Mouse (Mus musculus): ENCODE data around the gene 6430550D23Rik. TPM values are rescaled to one million over a fixed set of nuclear protein-coding genes. Genes with fewer than 3 reads are reported as not detected.

The 6430550D23Rik gene
- polyA plus RNA-seq, 1 experiment, result not detected

DNA sequence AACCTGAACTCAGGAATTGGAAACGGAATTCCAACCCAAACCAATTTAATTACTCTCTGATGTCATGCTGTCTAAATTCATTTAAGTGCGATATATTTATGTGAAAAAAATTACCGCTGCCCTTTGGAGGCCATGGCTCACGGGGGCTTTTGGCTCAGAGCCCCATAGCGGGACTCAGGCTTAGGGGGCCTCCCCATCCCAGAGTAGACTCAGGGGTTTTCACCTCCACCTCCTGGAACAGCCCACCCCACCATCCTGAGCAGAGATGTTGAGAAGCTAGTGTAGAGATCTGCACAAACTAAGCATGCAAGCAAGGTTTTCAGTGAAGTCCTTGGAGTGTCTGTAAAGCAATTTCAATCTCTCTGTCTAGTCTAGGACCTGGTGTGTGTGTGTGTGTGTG is 62.2 kb downstream of the 6430550D23Rik start:
- WGBS, result 47% methylated on average over 5 of the region's 5 CpGs
- H3K4me3 ChIP-seq (ENCODE audit: insufficient read depth, low read depth, low read length), result no peak overlapping the region
- H3K4me1 ChIP-seq (ENCODE audit: control insufficient read depth, insufficient read depth, low read length), result peaks cover 20% of the 10 kb centered on the region
- H3K27ac ChIP-seq (ENCODE audit: insufficient read depth, low read depth, low read length), result no peak overlapping the region
- TF ChIP-seq CTCF (IDR thresholded peaks at IDR 0.05; ENCODE audit: insufficient read depth, low read depth, low read length) (no peak), POLR2A (IDR thresholded peaks at IDR 0.05; ENCODE audit: insufficient read depth, low read depth, low read length) (no peak)

DNA sequence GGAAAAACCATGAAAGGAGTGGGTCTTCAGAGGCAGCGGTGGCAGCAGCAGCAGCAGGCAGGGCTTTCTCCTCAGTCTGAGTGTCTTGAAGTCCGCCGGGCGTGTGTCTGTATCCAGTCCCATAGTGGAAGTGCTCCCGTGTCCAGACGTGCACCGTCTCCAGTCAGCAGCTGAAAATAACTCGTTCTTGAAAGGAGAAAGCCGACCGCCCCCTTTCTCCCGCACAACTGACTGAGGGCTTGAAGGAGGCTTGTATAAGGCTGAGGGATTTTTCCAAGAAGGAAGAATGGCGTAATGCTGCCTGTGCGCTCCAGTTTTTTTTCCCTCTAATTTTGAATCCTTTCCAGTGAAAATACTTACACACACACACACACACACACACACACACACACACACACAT is 62.7 kb downstream of the 6430550D23Rik start, which contains the start of gene Gdf5:
TSS of gene Gdf5 (minus strand) at position 244 of the 400 bp plus-strand sequence.
- TF ChIP-seq CTCF (IDR thresholded peaks at IDR 0.05; ENCODE audit: insufficient read depth, low read depth, low read length), result no peak
- no peak for TF ChIP-seq POLR2A (IDR thresholded peaks at IDR 0.05; ENCODE audit: insufficient read depth, low read depth, low read length)
- Histone ChIP-seq H3K27ac (ENCODE audit: insufficient read depth, low read depth, low read length) (no peak within 1 kb of the TSS), H3K4me1 (ENCODE audit: control insufficient read depth, insufficient read depth, low read length) (peaks cover 19% of the 10 kb centered on the region), H3K4me3 (ENCODE audit: insufficient read depth, low read depth, low read length) (no peak within 1 kb of the TSS; the same call in 1 of the 2 replicates)
- 9% methylated on average over 13 of the region's 13 CpGs for WGBS

DNA sequence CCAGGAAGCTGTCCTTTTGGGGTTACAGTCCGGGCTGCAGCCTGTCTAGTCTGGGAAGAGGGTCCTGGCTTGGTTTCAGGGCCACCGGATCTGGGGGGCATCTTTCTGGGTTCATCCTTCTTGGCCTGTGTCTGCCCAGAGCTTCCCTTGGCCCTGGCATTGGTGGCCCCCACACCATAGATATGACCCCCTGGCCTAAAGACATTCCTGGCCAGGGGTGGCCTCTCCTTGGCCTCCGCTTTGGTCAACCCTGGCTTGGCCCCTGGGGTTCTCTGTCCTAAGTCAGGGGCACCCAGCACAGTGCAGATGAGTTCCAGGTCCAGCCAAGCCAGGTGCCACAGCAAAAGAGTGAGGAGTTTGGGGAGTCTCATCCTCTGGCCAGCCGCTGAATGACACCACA is 63.1 kb downstream of the 6430550D23Rik start:
- no peak overlapping the region for H3K27ac ChIP-seq (ENCODE audit: insufficient read depth, low read depth, low read length)
- peaks cover 15% of the 10 kb centered on the region for H3K4me1 ChIP-seq (ENCODE audit: control insufficient read depth, insufficient read depth, low read length)
- 78% methylated on average over 4 of the region's 4 CpGs for WGBS
- no peak overlapping the region for H3K4me3 ChIP-seq (ENCODE audit: insufficient read depth, low read depth, low read length)
- TF ChIP-seq CTCF (IDR thresholded peaks at IDR 0.05; ENCODE audit: insufficient read depth, low read depth, low read length), result no peak
- no peak for TF ChIP-seq POLR2A (IDR thresholded peaks at IDR 0.05; ENCODE audit: insufficient read depth, low read depth, low read length)

GRCm38 (mm10) chr2:155943463-155943862 is 64.3 kb downstream of the 6430550D23Rik start:
- Histone ChIP-seq H3K4me1 (ENCODE audit: control insufficient read depth, insufficient read depth, low read length) (peaks cover 10% of the 10 kb centered on the region), H3K27ac (ENCODE audit: insufficient read depth, low read depth, low read length) (no peak overlapping the region), H3K4me3 (ENCODE audit: insufficient read depth, low read depth, low read length) (no peak overlapping the region)
- 11% methylated on average over 8 of the region's 8 CpGs for WGBS
- no peak for TF ChIP-seq POLR2A (IDR thresholded peaks at IDR 0.05; ENCODE audit: insufficient read depth, low read depth, low read length)
- no peak for TF ChIP-seq CTCF (IDR thresholded peaks at IDR 0.05; ENCODE audit: insufficient read depth, low read depth, low read length)

- peaks cover 10% of the 10 kb centered on the region for H3K4me1 ChIP-seq (ENCODE audit: control insufficient read depth, insufficient read depth, low read length)
- WGBS, result 89% methylated on average over 40 of the region's 40 CpGs
- TF ChIP-seq CTCF (IDR thresholded peaks at IDR 0.05; ENCODE audit: insufficient read depth, low read depth, low read length) (no peak), POLR2A (IDR thresholded peaks at IDR 0.05; ENCODE audit: insufficient read depth, low read depth, low read length) (no peak)
- no peak overlapping the region for H3K4me3 ChIP-seq (ENCODE audit: insufficient read depth, low read depth, low read length)
- H3K27ac ChIP-seq (ENCODE audit: insufficient read depth, low read depth, low read length), result no peak overlapping the region
Measured at GRCm38 (mm10) chr2:155941697-155942442, 65.9 kb downstream of the 6430550D23Rik start.

- Histone ChIP-seq H3K4me1 (ENCODE audit: control insufficient read depth, insufficient read depth, low read length) (peaks cover 10% of the 10 kb centered on the region), H3K27ac (ENCODE audit: insufficient read depth, low read depth, low read length) (no peak within 1 kb of the TSS), H3K4me3 (ENCODE audit: insufficient read depth, low read depth, low read length) (no peak within 1 kb of the TSS)
- TF ChIP-seq CTCF (IDR thresholded peaks at IDR 0.05; ENCODE audit: insufficient read depth, low read depth, low read length) (no peak), POLR2A (IDR thresholded peaks at IDR 0.05; ENCODE audit: insufficient read depth, low read depth, low read length) (no peak)
- WGBS, result 91% methylated on average over 3 of the region's 3 CpGs
Measured at GRCm38 (mm10) chr2:155940681-155941080, 67.1 kb downstream of the 6430550D23Rik start, which contains the start of gene Gm15557. Gene Gm15557, plus strand, starts transcription at chr2:155940728.

DNA sequence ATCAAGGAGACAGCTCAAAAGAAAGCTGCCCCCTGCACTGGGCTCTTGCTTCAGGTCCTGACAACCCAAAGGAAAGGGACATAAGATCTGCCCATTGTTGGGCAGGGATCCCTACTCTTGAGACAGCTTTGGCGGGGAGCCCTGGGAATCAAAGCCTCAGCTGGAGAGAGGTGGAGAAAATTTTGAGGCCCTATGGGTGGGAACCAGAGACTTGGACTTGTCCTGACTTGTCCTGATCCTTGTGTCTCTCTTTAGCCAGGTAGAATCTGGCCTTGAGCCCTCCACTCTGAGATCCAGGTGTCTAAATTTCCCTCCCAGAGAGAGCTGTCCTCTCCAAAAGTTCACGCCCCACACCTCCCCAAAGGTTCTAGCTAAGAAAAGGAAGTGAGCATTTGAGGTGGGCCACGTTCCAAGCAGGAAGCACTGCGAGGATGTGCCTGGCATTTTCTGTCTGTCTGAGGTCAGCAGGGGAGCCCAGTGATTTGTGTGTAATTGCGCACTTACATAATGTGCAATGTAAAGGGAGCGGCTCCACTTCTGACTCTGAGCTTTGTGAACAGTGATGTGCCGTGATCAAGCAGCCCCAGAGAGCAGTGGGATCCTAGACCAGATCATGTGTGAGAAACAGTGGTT is 67.8 kb downstream of the 6430550D23Rik start:
- no peak overlapping the region for H3K27ac ChIP-seq (ENCODE audit: insufficient read depth, low read depth, low read length)
- no peak for TF ChIP-seq POLR2A (IDR thresholded peaks at IDR 0.05; ENCODE audit: insufficient read depth, low read depth, low read length)
- no peak for TF ChIP-seq CTCF (IDR thresholded peaks at IDR 0.05; ENCODE audit: insufficient read depth, low read depth, low read length)
- H3K4me1 ChIP-seq (ENCODE audit: control insufficient read depth, insufficient read depth, low read length), result peaks cover 8% of the 10 kb centered on the region
- H3K4me3 ChIP-seq (ENCODE audit: insufficient read depth, low read depth, low read length), result no peak overlapping the region
- 81% methylated on average over 7 of the region's 7 CpGs for WGBS

- WGBS, result under 1% methylated on average over 38 of the region's 38 CpGs
- TF ChIP-seq CTCF (IDR thresholded peaks at IDR 0.05; ENCODE audit: insufficient read depth, low read depth, low read length), result no peak
- peak; percentile 59 for TF ChIP-seq POLR2A (IDR thresholded peaks at IDR 0.05; ENCODE audit: insufficient read depth, low read depth, low read length)
- Histone ChIP-seq H3K27ac (ENCODE audit: insufficient read depth, low read depth, low read length) (peak within 1 kb of the TSS; percentile 50), H3K4me3 (ENCODE audit: insufficient read depth, low read depth, low read length) (peak within 1 kb of the TSS; percentile 60), H3K4me1 (ENCODE audit: control insufficient read depth, insufficient read depth, low read length) (peaks cover 4% of the 10 kb centered on the region; the same call in 1 of the 2 replicates)
Measured at GRCm38 (mm10) chr2:155929531-155930442, 78.0 kb downstream of the 6430550D23Rik start, which contains the start of gene Uqcc1. Gene Uqcc1, minus strand, starts transcription at chr2:155930310.

All from olfactory bulb, adult 2 months (tissue).